Mouse (Mus musculus): ENCODE data around the gene Tbc1d23.

- TF ChIP-seq POLR2A (IDR thresholded peaks at IDR 0.05; ENCODE audit: low read depth, low read length): no peak
- no peak for TF ChIP-seq CTCF (conservative IDR thresholded peaks at IDR 0.05; ENCODE audit: insufficient read depth, insufficient read length, low read depth, low read length)
These were observed 34.0 kb downstream of the Tbc1d23 start for GRCm38 (mm10) chr16:57197281-57197680.

Measured in kidney, adult 2 months (tissue).